Mouse (Mus musculus) right cerebral cortex, postnatal 4 days (tissue): ENCODE measurements around the gene Dtd1.
"Not testable (repeated sequence)": the region's sequence is repeated elsewhere in the genome, so short reads cannot be mapped to it uniquely, and the experiment has no call there.

Experiments used
- DNase-seq: peaks from one replicate; pipeline ENCODE4 v3.0.0-alpha.2; 2022

Dtd1 gene

GRCm38 (mm10) chr2:144599831-144600687, at the start of gene Dtd1:
Gene Dtd1 (plus strand): TSS chr2:144599897.
- DNase-seq, result peak; percentile 89

- peak; percentile 64 for DNase-seq
Observed at GRCm38 (mm10) chr2:144550529-144550928, 49.2 kb upstream of the Dtd1 start, which contains the start of gene Rbbp9. Gene Rbbp9 (minus strand): TSS chr2:144550869.

- no peak for DNase-seq
Observed at GRCm38 (mm10) chr2:144553905-144554304, 45.8 kb upstream of the Dtd1 start.

GRCm38 (mm10) chr2:144555286-144555819, 44.3 kb upstream of the Dtd1 start:
- no peak for DNase-seq

- DNase-seq, result peak; percentile 91
Observed at GRCm38 (mm10) chr2:144555820-144556552, 43.7 kb upstream of the Dtd1 start, which contains the start of gene Sec23b. Gene Sec23b (plus strand): TSS chr2:144556229.

GRCm38 (mm10) chr2:144588723-144589122, 11.0 kb upstream of the Dtd1 start:
- no peak for DNase-seq

GRCm38 (mm10) chr2:144593036-144593435, 6.7 kb upstream of the Dtd1 start:
- DNase-seq, result not testable (repeated sequence)

GRCm38 (mm10) chr2:144593951-144594651, 5.6 kb upstream of the Dtd1 start, which contains the start of gene Smim26:
Gene Smim26 (plus strand): TSS chr2:144594054.
- DNase-seq, result peak; percentile 75

- DNase-seq, result no peak
Observed at GRCm38 (mm10) chr2:144598006-144598405, 1.7 kb upstream of the Dtd1 start.

GRCm38 (mm10) chr2:144601576-144601975, 1.9 kb downstream of the Dtd1 start:
- DNase-seq, result no peak

- no peak for DNase-seq
Observed at GRCm38 (mm10) chr2:144613956-144614355, 14.3 kb downstream of the Dtd1 start.

- no peak for DNase-seq
Observed at GRCm38 (mm10) chr2:144617074-144617874, 17.6 kb downstream of the Dtd1 start.

GRCm38 (mm10) chr2:144621491-144621890, 21.8 kb downstream of the Dtd1 start:
- no peak for DNase-seq

GRCm38 (mm10) chr2:144633551-144633950, 33.9 kb downstream of the Dtd1 start:
- no peak for DNase-seq

GRCm38 (mm10) chr2:144634231-144634630, 34.5 kb downstream of the Dtd1 start:
- no peak for DNase-seq

- no peak for DNase-seq
Observed at GRCm38 (mm10) chr2:144634729-144635128, 35.0 kb downstream of the Dtd1 start.

- DNase-seq, result peak; percentile 67
Observed at GRCm38 (mm10) chr2:144635644-144636320, 36.1 kb downstream of the Dtd1 start.

- no peak for DNase-seq
Observed at GRCm38 (mm10) chr2:144637204-144637603, 37.5 kb downstream of the Dtd1 start.

- DNase-seq, result no peak
Observed at GRCm38 (mm10) chr2:144637671-144638395, 38.1 kb downstream of the Dtd1 start.

- DNase-seq, result no peak
Observed at GRCm38 (mm10) chr2:144638719-144639118, 39.0 kb downstream of the Dtd1 start.

- DNase-seq, result no peak
Observed at GRCm38 (mm10) chr2:144640101-144640500, 40.4 kb downstream of the Dtd1 start.
